Comparison of ENCODE assay signal across 28 mouse cellular contexts in genomic region chr4:135391014-135391413, GRCm38 (mm10). TPM values are rescaled to one million over a fixed set of nuclear protein-coding genes. Genes with fewer than 3 reads are reported as not detected.
DNase-seq lines count a peak whose midpoint lies in the region; ATAC-seq and TF ChIP-seq lines count a peak whose summit lies in the region.
"Had no signal": no experiment of that assay in that cellular context is flagged by ENCODE, and none has a peak within 500 bp of the region (broad histone marks: within the 10 kb centered on the region; RNA-seq: fewer than 3 reads in every experiment).

No protein-coding gene starts in this region.

- H3K79me2 ChIP-seq in MEL (ENCODE audit: control insufficient read depth, insufficient read depth, low read length, poor library complexity), result no peaks in the 10 kb centered on the region

- H3K9ac ChIP-seq in MEL (ENCODE audit: control insufficient read depth, low read depth, low read length, poor library complexity, severe bottlenecking), result no peak overlapping the region
- H3K9ac ChIP-seq in midbrain, embryonic 16.5 days (ENCODE audit: low read depth, low read length), result no peak overlapping the region
- H3K9ac ChIP-seq: embryonic facial prominence, embryonic 12.5 days; embryonic facial prominence, embryonic 15.5 days; forebrain, postnatal 0 days; hindbrain, embryonic 12.5 days; hindbrain, embryonic 15.5 days had no signal

- TF ChIP-seq EP300 in MEL (IDR thresholded peaks at IDR 0.05; ENCODE audit: low read depth in 1 of 2, low read length in 2 of 2), result no peak

- WGBS in midbrain, embryonic 16.5 days, result 69% methylated on average over 6 of the region's 6 CpGs

- no peak for TF ChIP-seq RAD21 in MEL (IDR thresholded peaks at IDR 0.05; ENCODE audit: low read depth, low read length)

- H3K9me3 ChIP-seq in MEL (replicated peaks; ENCODE audit: insufficient read depth, low read length), result no peaks in the 10 kb centered on the region
- no peaks in the 10 kb centered on the region for H3K9me3 ChIP-seq in midbrain, embryonic 16.5 days (replicated peaks; ENCODE audit: control insufficient read depth, low read length, poor library complexity, severe bottlenecking)
- H3K9me3 ChIP-seq: embryonic facial prominence, embryonic 15.5 days; G1E; hindbrain, embryonic 12.5 days; hindbrain, embryonic 15.5 days had no signal

- TF ChIP-seq POLR2A in MEL (IDR thresholded peaks at IDR 0.05; ENCODE audit: control insufficient read depth in 1 of 2, insufficient read depth in 1 of 2, low read depth in 1 of 2, low read length in 2 of 2, poor library complexity in 1 of 2), result no peak

- peaks cover 0 to 2% of the 10 kb centered on the region in 2 experiments; a peak in 1 of 4 replicates for H3K4me1 ChIP-seq in MEL (ENCODE audit: control insufficient read depth in 1 of 2, insufficient read depth in 2 of 2, low read length in 2 of 2)
- H3K4me1 ChIP-seq in midbrain, embryonic 16.5 days (ENCODE audit: control insufficient read depth, insufficient read depth, low read length), result no peaks in the 10 kb centered on the region
- H3K4me1 ChIP-seq: embryonic facial prominence, embryonic 12.5 days; embryonic facial prominence, embryonic 15.5 days; hindbrain, embryonic 15.5 days had no signal

- H3K36me3 ChIP-seq in MEL (ENCODE audit: control insufficient read depth in 1 of 2, insufficient read depth in 2 of 2, low read length in 2 of 2), result no peaks in the 10 kb centered on the region; a peak in 1 of 4 replicates
- H3K36me3 ChIP-seq in midbrain, embryonic 16.5 days (ENCODE audit: control insufficient read depth, insufficient read depth, low read length), result no peaks in the 10 kb centered on the region
- H3K36me3 ChIP-seq: embryonic facial prominence, embryonic 12.5 days; embryonic facial prominence, embryonic 15.5 days; G1E; hindbrain, embryonic 12.5 days; hindbrain, embryonic 15.5 days had no signal

- no peak for ATAC-seq in midbrain, embryonic 16.5 days
- ATAC-seq: forebrain, embryonic 14.5 days; forebrain, postnatal 0 days; inflammation-experienced regulatory T-cells, adult 6 months; intestine, embryonic 16.5 days had no signal

- H3K27ac ChIP-seq in MEL (ENCODE audit: control insufficient read depth, low read depth, low read length), result no peak overlapping the region
- H3K27ac ChIP-seq in midbrain, embryonic 16.5 days (ENCODE audit: low read length), result no peak overlapping the region
- H3K27ac ChIP-seq: embryonic facial prominence, embryonic 12.5 days; embryonic facial prominence, embryonic 15.5 days; gastrocnemius, adult 2 months; hindbrain, embryonic 12.5 days; hindbrain, embryonic 15.5 days had no signal

- H3K4me2 ChIP-seq in midbrain, embryonic 16.5 days (ENCODE audit: low read length), result no peak overlapping the region
- H3K4me2 ChIP-seq: embryonic facial prominence, embryonic 12.5 days; embryonic facial prominence, embryonic 15.5 days; heart, embryonic 11.5 days; hindbrain, embryonic 12.5 days; hindbrain, embryonic 15.5 days had no signal

- no peak overlapping the region for H3K4me3 ChIP-seq in MEL (ENCODE audit: control insufficient read depth in 1 of 2, insufficient read depth in 1 of 2, low read depth in 2 of 2, low read length in 2 of 2)
- no peak overlapping the region for H3K4me3 ChIP-seq in midbrain, embryonic 16.5 days (ENCODE audit: low read depth, low read length)
- H3K4me3 ChIP-seq: embryonic facial prominence, embryonic 12.5 days; embryonic facial prominence, embryonic 15.5 days; gastrocnemius, adult 2 months; hindbrain, embryonic 12.5 days; hindbrain, embryonic 15.5 days had no signal

- H3K27me3 ChIP-seq in MEL (ENCODE audit: control insufficient read depth in 1 of 2, insufficient read depth in 2 of 2, low read length in 2 of 2), result 0 out of 4 replicates have a peak, but pooled peaks cover 0 to 1% of the 10 kb centered on the region in 2 experiments
- H3K27me3 ChIP-seq in midbrain, embryonic 16.5 days (ENCODE audit: control insufficient read depth, insufficient read depth, low read depth, low read length), result no peaks in the 10 kb centered on the region
- H3K27me3 ChIP-seq: hindbrain, embryonic 15.5 days had no signal

- DNase-seq in CD4-positive helper T cell, adult 2 months (ENCODE audit: low read depth, low spot score), result peak; percentile 30
- peak; percentile 30 for DNase-seq in MEL (ENCODE audit: low read depth, low spot score)
- peak; percentile 28 for DNase-seq in induced T-regulatory cell, adult 2 months (ENCODE audit: low read depth)
- DNase-seq in layer of hippocampus, postnatal 36 days, result no peak
- no peak for DNase-seq in left cerebral cortex, adult 8-10 months (ENCODE audit: low spot score in 2 of 2)
- DNase-seq: adrenal gland, postnatal 10 days; adrenal gland, postnatal 36 days; B cell, adult 2 months; cerebellum, adult 18-20 months; cerebellum, adult 9-10 months; cerebellum, postnatal 14 days; forebrain, postnatal 0 days; gastrocnemius, adult 2 months; gastrocnemius, postnatal 14 days; heart, adult 11 months had no signal

- no peak for TF ChIP-seq CTCF in MEL (IDR thresholded peaks at IDR 0.05 in 2 of 3, conservative IDR thresholded peaks at IDR 0.05 in 1 of 3; ENCODE audit: control insufficient read depth in 1 of 3, insufficient read depth in 1 of 3, low read depth in 2 of 3, low read length in 3 of 3, poor library complexity in 1 of 3, severe bottlenecking in 1 of 3)

TF ChIP-seq in MEL, 35 proteins besides CTCF, POLR2A, EP300 and RAD21:
- no peak for TF ChIP-seq ZKSCAN1 (IDR thresholded peaks at IDR 0.05; ENCODE audit: low read depth, low read length)
- TF ChIP-seq CHD1 (IDR thresholded peaks at IDR 0.05; ENCODE audit: low read depth, low read length), result no peak
- no peak for TF ChIP-seq NRF1 (IDR thresholded peaks at IDR 0.05; ENCODE audit: insufficient read depth, low read depth, low read length, poor library complexity, severe bottlenecking)
- TF ChIP-seq NELFE (IDR thresholded peaks at IDR 0.05; ENCODE audit: low read depth, low read length), result no peak
- no peak for TF ChIP-seq JUND (IDR thresholded peaks at IDR 0.05; ENCODE audit: low read depth, low read length)
- TF ChIP-seq RCOR1 (IDR thresholded peaks at IDR 0.05; ENCODE audit: low read depth, low read length), result peak; percentile 38; the same call in 1 of the 2 replicates
- TF ChIP-seq GATA1 (IDR thresholded peaks at IDR 0.05; ENCODE audit: low read depth, low read length), result no peak
- no peak for TF ChIP-seq UBTF (IDR thresholded peaks at IDR 0.05; ENCODE audit: borderline replicate concordance, insufficient read depth, low read depth, low read length)
- no peak for TF ChIP-seq ZC3H11A (IDR thresholded peaks at IDR 0.05; ENCODE audit: low read depth, low read length)
TF ChIP-seq in MEL: peak in this region for 1.

RNA-seq across cellular contexts. Expression of gene Ncmap, which starts 7.0 kb away (rescaled TPM):
- total RNA-seq in MEL (2012; rRNA removed), result 0.08 TPM in 1 of 2 replicates, not detected in the other
- under 1 TPM in 1 of 2 experiments, not detected in 1; 0.22 TPM for polyA plus RNA-seq in MEL (2012; ENCODE audit: insufficient read depth in 1 of 2, insufficient read length in 2 of 2, low read depth in 1 of 2, low replicate concordance in 2 of 2, missing spikeins in 1 of 2)
- under 1 TPM; 0.47 to 0.56 TPM for total RNA-seq in layer of hippocampus, postnatal 36 days (2021)
- polyA plus RNA-seq in midbrain, embryonic 16.5 days (2015; fragmentation: Nextera tagmentation; extraction: Ambion mirVana), result 0.71 and 0.83 TPM in 2 replicates
- total RNA-seq in left cerebral cortex, adult 8-10 months (2022), result 1 to 10 TPM in 3 of 4 experiments, under 1 TPM in 1; 0.82 to 1.9 (median 1.2) TPM
- total RNA-seq: adrenal gland, postnatal 36 days; CH12.LX; G1E; heart, adult 8-10 months; hematopoietic stem cell, adult 5-6 weeks had no signal
- polyA plus RNA-seq: G1E had no signal

RNA-seq across cellular contexts. Expression of gene Srrm1, which starts 37.9 kb away (rescaled TPM):
- 26.9 and 29.4 TPM in 2 replicates for total RNA-seq in MEL (2012; rRNA removed)
- 100 to 1,000 TPM; 138 to 285 TPM for polyA plus RNA-seq in MEL (2012; ENCODE audit: insufficient read depth in 1 of 2, insufficient read length in 2 of 2, low read depth in 1 of 2, low replicate concordance in 2 of 2, missing spikeins in 1 of 2)
- total RNA-seq in layer of hippocampus, postnatal 36 days (2021), result 100 to 1,000 TPM; 123 to 143 TPM
- polyA plus RNA-seq in midbrain, embryonic 16.5 days (2015; fragmentation: Nextera tagmentation; extraction: Ambion mirVana), result 172 and 196 TPM in 2 replicates
- 100 to 1,000 TPM; 137 to 151 (median 142) TPM for total RNA-seq in left cerebral cortex, adult 8-10 months (2022)

RNA-seq across cellular contexts. Expression of gene Rcan3, which starts 42.6 kb away (rescaled TPM):
- total RNA-seq in MEL (2012; rRNA removed), result 6.5 and 7.9 TPM in 2 replicates
- 1 to 10 TPM in 1 of 2 experiments, not detected in 1; 7.8 TPM for polyA plus RNA-seq in MEL (2012; ENCODE audit: insufficient read depth in 1 of 2, insufficient read length in 2 of 2, low read depth in 1 of 2, low replicate concordance in 2 of 2, missing spikeins in 1 of 2)
- 10 to 100 TPM; 26.8 to 27.5 TPM for total RNA-seq in layer of hippocampus, postnatal 36 days (2021)
- 58.3 and 59.1 TPM in 2 replicates for polyA plus RNA-seq in midbrain, embryonic 16.5 days (2015; fragmentation: Nextera tagmentation; extraction: Ambion mirVana)
- 10 to 100 TPM; 34.1 to 40.4 (median 36.2) TPM for total RNA-seq in left cerebral cortex, adult 8-10 months (2022)

Comparison
In these comparisons a context has a peak if more than half of its experiments do, and no peak if none do; other contexts are left out.
1. DNase-seq: peak in CD4-positive helper T cell, adult 2 months (single experiment), MEL (single experiment) and induced T-regulatory cell, adult 2 months (single experiment); none in layer of hippocampus, postnatal 36 days (0 of 2) and left cerebral cortex, adult 8-10 months (0 of 2).